Comparison of ENCODE assay signal across 16 mouse cellular contexts in the genomic region with DNA sequence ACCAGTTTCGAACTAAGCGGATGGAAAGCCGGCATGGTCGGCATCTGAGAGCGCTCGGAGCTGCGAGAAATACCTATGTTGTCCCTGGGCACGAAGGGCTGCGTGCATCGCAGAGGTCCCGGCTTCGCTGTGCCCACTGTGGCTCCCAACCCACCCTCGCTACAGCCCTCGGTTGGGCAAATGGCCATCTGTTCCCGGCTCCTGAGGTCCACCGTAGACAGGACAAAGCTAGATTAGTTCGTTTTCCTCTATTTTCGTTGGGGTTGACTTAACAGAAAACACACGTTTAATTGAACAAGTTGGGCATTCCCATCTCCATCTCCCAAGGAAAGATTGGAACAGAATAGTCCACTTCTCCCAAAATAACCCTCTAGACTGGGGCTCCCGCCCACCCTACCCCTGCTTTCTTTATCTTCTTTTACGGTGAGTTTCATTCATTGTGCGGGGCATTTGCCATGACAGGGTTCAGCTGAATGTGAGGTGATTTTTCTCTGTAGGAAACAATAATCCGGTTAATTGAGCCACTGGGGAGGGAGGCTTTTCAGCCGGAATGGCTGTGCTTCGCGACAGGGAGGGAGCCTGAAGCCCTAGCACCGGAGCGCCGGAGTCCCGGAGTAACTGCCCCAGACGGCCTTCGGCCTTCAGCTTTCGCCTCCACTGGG. TPM values are rescaled to one million over a fixed set of nuclear protein-coding genes. Genes with fewer than 3 reads are reported as not detected.
DNase-seq lines count a peak whose midpoint lies in the region; ATAC-seq lines count a peak whose summit lies in the region.
"Had no signal": no experiment of that assay in that cellular context is flagged by ENCODE, and none has a peak within 500 bp of the region (broad histone marks: within the 10 kb centered on the region; RNA-seq: fewer than 3 reads in every experiment).

No protein-coding gene starts in this region.

- no peaks in the 10 kb centered on the region for H3K9me3 ChIP-seq in hindbrain, embryonic 13.5 days
- H3K9me3 ChIP-seq in midbrain, embryonic 15.5 days: no peaks in the 10 kb centered on the region
- H3K9me3 ChIP-seq: heart, embryonic 10.5 days; liver, embryonic 12.5 days had no signal

- peaks cover 97% of the 10 kb centered on the region for H3K27me3 ChIP-seq in hindbrain, embryonic 13.5 days
- H3K27me3 ChIP-seq in midbrain, embryonic 15.5 days (replicated peaks): peaks cover 62% of the 10 kb centered on the region

- H3K4me2 ChIP-seq in hindbrain, embryonic 13.5 days: peak overlapping the region; percentile 29
- H3K4me2 ChIP-seq in midbrain, embryonic 15.5 days: peak overlapping the region; percentile 41
- H3K4me2 ChIP-seq: liver, embryonic 12.5 days had no signal

- no peak overlapping the region for H3K27ac ChIP-seq in hindbrain, embryonic 13.5 days
- H3K27ac ChIP-seq in midbrain, embryonic 15.5 days: peak overlapping the region; percentile 79
- H3K27ac ChIP-seq: heart, embryonic 10.5 days; liver, embryonic 12.5 days had no signal

- intact Hi-C loops in left cerebral cortex, postnatal 4 days (cut with DNase I): loop anchor here (10.0 kb wide), 1 partner anchor 157 kb away; no protein-coding TSS in a partner anchor

- 1% methylated on average over 33 of the region's 33 CpGs for WGBS in hindbrain, embryonic 13.5 days
- 2% methylated on average over 33 of the region's 33 CpGs for WGBS in midbrain, embryonic 15.5 days

- H3K9ac ChIP-seq in hindbrain, embryonic 13.5 days: 0 out of 2 replicates have a peak overlapping the region, but pooled peaks have one; percentile 43
- H3K9ac ChIP-seq in midbrain, embryonic 15.5 days: peak overlapping the region; percentile 25; the same call in 1 of the 2 replicates
- H3K9ac ChIP-seq: liver, embryonic 12.5 days had no signal

- peak overlapping the region; percentile 20 for H3K4me3 ChIP-seq in hindbrain, embryonic 13.5 days
- peak overlapping the region; percentile 39 for H3K4me3 ChIP-seq in midbrain, embryonic 15.5 days
- H3K4me3 ChIP-seq: heart, embryonic 10.5 days; liver, embryonic 12.5 days; myocyte had no signal

- H3K36me3 ChIP-seq in hindbrain, embryonic 13.5 days: no peaks in the 10 kb centered on the region
- no peaks in the 10 kb centered on the region for H3K36me3 ChIP-seq in midbrain, embryonic 15.5 days (replicated peaks)
- H3K36me3 ChIP-seq: heart, embryonic 10.5 days; liver, embryonic 12.5 days had no signal

- ATAC-seq in hindbrain, embryonic 13.5 days (ENCODE audit: low FRiP score): no peak
- no peak for ATAC-seq in midbrain, embryonic 15.5 days (replicated peaks)
- ATAC-seq: liver, embryonic 12.5 days had no signal

- peaks cover 46% of the 10 kb centered on the region for H3K4me1 ChIP-seq in hindbrain, embryonic 13.5 days (replicated peaks)
- H3K4me1 ChIP-seq in midbrain, embryonic 15.5 days: peaks cover 34% of the 10 kb centered on the region

- DNase-seq in cerebellum, postnatal 36 days: peak; percentile 20
- DNase-seq in cerebellum, adult 9-10 months: no peak
- DNase-seq in Muller cell, postnatal 12 days (ENCODE audit: inconsistent ontology term): peak; percentile 17
- DNase-seq in thymus, postnatal 25 days: no peak
- DNase-seq in left cerebral cortex, postnatal 4 days: no peak
- DNase-seq in thymus, postnatal 14 days: no peak
- DNase-seq: kidney, postnatal 14 days; lung, postnatal 36 days; thymus, adult 2 months had no signal

RNA-seq across cellular contexts. Expression of gene Barhl1, which starts 4.3 kb away (rescaled TPM):
- 11.4 and 17.1 TPM in 2 replicates for polyA plus RNA-seq in hindbrain, embryonic 13.5 days (2015; fragmentation: Nextera tagmentation; extraction: Ambion mirVana)
- 53.5 and 77.8 TPM in 2 replicates for polyA plus RNA-seq in midbrain, embryonic 15.5 days (2015; fragmentation: Nextera tagmentation; extraction: Ambion mirVana)
- under 1 TPM; 0.20 to 0.34 TPM for total RNA-seq in left cerebral cortex, postnatal 4 days (2021)
- total RNA-seq: adrenal gland, adult 18-20 months; left cerebral cortex, adult 18-20 months had no signal
- polyA plus RNA-seq: heart, embryonic 10.5 days; liver, embryonic 12.5 days had no signal

Comparison
In these comparisons a context has a peak if more than half of its experiments do, and no peak if none do; other contexts are left out.
1. DNase-seq: peak in cerebellum, postnatal 36 days (2 of 2) and Muller cell, postnatal 12 days (single experiment); none in cerebellum, adult 9-10 months (single experiment), thymus, postnatal 25 days (single experiment), left cerebral cortex, postnatal 4 days (single experiment) and thymus, postnatal 14 days (single experiment).